Mouse (Mus musculus) midbrain, postnatal 0 days (tissue): ENCODE data around the gene Scimp. TPM values are rescaled to one million over a fixed set of nuclear protein-coding genes. Genes with fewer than 3 reads are reported as not detected.

Source experiments
- ATAC-seq: fragments of 200-750 bp; cut with Nextera tagmentation; 2 replicates; pipeline ENCODE4 v1.8.0; 2017; ENCODE audit warnings: moderate number of reproducible peaks, mild to moderate bottlenecking, moderate TSS enrichment, moderate library complexity; ENCODE audit not compliant: low FRiP score
- DNase-seq: peaks from one replicate; pipeline ENCODE4 v3.0.0-alpha.2; 2015; ENCODE audit warnings: low spot score
- H3K27ac ChIP-seq: fragments of 300-500 bp; sonication (generic); 2 replicates; pipeline ENCODE4 v1.5.1; 2014; ENCODE audit warnings: low read depth, mild to moderate bottlenecking, low read length, mixed read lengths
- H3K27me3 ChIP-seq: fragments of 300-500 bp; sonication (generic); 2 replicates; pipeline ENCODE4 v1.6.1; 2014; ENCODE audit warnings: low read length, control low read depth, mixed read lengths; ENCODE audit not compliant: insufficient read depth
- H3K36me3 ChIP-seq: fragments of 300-500 bp; sonication (generic); 2 replicates; pipeline ENCODE4 v1.6.1; 2014; ENCODE audit warnings: low read length, control low read depth, mixed read lengths; ENCODE audit not compliant: insufficient read depth
- H3K4me1 ChIP-seq: fragments of 300-500 bp; sonication (generic); 2 replicates; pipeline ENCODE4 v1.6.1; 2014; ENCODE audit warnings: mild to moderate bottlenecking, control low read depth, antibody characterized with exemption, low read length, mixed read lengths; ENCODE audit not compliant: insufficient read depth
- H3K4me2 ChIP-seq: fragments of 300-500 bp; sonication (generic); 2 replicates; pipeline ENCODE4 v1.6.1; 2014; ENCODE audit warnings: low read depth, mild to moderate bottlenecking, low read length, mixed read lengths; ENCODE audit not compliant: poor library complexity, severe bottlenecking
- H3K4me3 ChIP-seq: fragments of 300-500 bp; sonication (generic); 2 replicates; pipeline ENCODE4 v1.5.1; 2014; ENCODE audit warnings: low read depth, mild to moderate bottlenecking, low read length, moderate library complexity
- H3K9ac ChIP-seq: fragments of 300-500 bp; sonication (generic); replicated peaks from 2 replicates; pipeline ENCODE4 v1.6.1; 2014; ENCODE audit warnings: mild to moderate bottlenecking, low read length, moderate library complexity, mixed read lengths; ENCODE audit not compliant: poor library complexity, severe bottlenecking
- H3K9me3 ChIP-seq: fragments of 300-500 bp; sonication (generic); 2 replicates; pipeline ENCODE4 v1.6.1; 2016; ENCODE audit warnings: low read length, control low read depth
- CTCF ChIP-seq: IDR thresholded peaks from 2 replicates; pipeline ENCODE4 v1.5.1; 2016; ENCODE audit warnings: antibody characterized with exemption, mild to moderate bottlenecking
- WGBS: fragments of 180-500 bp; shearing (Covaris S2); extraction: QIAGEN DNeasy Blood & Tissue Kit; methylation state at CpG from one replicate; pipeline ENCODE4 v1.1.7; 2014; 5-methylcytosine and 5-hydroxymethylcytosine counted together
- polyA plus RNA-seq: library from polyadenylated mRNA; unstranded; fragments of >200 nt; fragmentation: Nextera tagmentation; extraction: Ambion mirVana; gene quantifications from 2 replicates; pipeline ENCODE4 v1.2.1, GENCODE M21; 2015
- total RNA-seq: library from RNA; depleted of rRNA; stranded (reverse); fragments of >200 nt; gene quantifications from 2 replicates; pipeline ENCODE4 v1.2.3, GENCODE M21; 2014; rRNA removed

Scimp gene
- total RNA-seq (not detected in 2 replicates), polyA plus RNA-seq (not detected in 2 replicates)

DNA sequence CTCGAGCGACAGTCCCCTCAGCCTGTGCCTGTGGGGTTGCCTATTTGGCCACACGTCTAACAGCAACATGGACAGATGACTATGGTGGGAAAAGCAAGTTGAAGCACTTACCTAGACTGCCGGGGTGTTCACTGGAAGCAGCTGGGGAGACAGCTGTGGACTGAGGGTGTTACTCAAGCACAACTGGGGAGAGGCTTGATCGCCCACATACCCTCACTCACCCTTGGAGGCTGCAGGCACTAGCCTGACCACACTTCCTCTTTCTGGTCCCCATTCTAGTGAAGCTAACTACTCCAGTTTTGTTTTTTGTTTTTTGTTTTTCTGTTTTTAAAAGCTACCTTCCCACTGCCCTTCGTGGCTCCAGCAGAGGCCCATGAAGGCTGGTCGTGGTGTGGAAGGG, at the start of gene Scimp:
TSS of gene Scimp (minus strand) at position 222 of the 400 bp plus-strand sequence.
- Histone ChIP-seq H3K4me3 (no peak within 1 kb of the TSS), H3K36me3 (no peaks in the 10 kb centered on the region), H3K27ac (no peak within 1 kb of the TSS), H3K27me3 (no peaks in the 10 kb centered on the region), H3K4me1 (no peaks in the 10 kb centered on the region), H3K9ac (no peak within 1 kb of the TSS), H3K4me2 (no peak within 1 kb of the TSS), H3K9me3 (no peaks in the 10 kb centered on the region)
- TF ChIP-seq CTCF, result no peak
- ATAC-seq (no peak), DNase-seq (no peak)
- WGBS, result 78% methylated on average over 7 of the region's 7 CpGs

DNA sequence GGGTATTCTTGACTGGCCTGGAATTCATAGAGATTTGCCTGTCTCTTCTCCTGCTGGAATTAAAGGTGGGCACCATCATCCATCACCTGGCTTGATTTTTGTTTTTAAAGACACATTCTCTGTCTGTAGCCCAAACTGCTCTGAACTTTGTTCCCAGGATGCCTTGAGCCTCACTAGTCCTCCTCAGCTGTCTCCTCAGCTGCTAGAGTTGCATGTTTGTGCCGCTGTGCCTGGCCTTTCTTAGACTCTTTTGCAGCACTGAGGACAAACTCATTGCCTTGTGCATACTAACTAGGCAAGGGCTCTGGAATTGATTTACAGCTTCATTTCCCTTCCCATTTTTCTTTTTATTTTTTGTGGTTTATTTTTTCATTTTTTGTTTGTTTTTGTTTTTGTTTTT, 48.0 kb upstream of the Scimp start:
- ATAC-seq (no peak), DNase-seq (no peak)
- H3K27me3 ChIP-seq, result no peaks in the 10 kb centered on the region
- H3K27ac ChIP-seq, result no peak overlapping the region
- no peaks in the 10 kb centered on the region for H3K36me3 ChIP-seq
- no peak overlapping the region for H3K4me3 ChIP-seq
- 50% methylated on average over 1 of the region's 1 CpGs for WGBS
- no peaks in the 10 kb centered on the region for H3K9me3 ChIP-seq
- H3K4me1 ChIP-seq, result no peaks in the 10 kb centered on the region
- H3K4me2 ChIP-seq, result no peak overlapping the region
- H3K9ac ChIP-seq, result no peak overlapping the region
- TF ChIP-seq CTCF, result no peak

DNA sequence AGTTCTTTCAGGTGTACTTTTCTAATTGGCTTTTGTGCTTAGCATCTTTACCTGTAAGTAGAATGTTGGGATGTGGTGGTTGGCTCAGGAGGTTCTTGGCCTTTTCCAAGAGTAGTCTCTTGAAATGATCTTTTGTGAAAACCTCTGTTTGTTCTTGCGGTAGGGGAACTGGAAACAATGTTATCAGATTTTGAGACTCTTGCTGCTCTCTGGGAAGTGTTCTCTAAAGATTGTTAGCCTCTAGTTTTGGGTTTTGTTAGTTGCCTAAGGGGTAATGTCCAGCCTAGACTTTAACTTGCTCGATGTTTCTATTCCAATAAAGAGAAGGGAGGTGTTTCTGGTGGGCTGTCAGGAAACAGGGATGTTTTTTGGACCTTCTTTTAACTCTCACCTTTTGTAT, 33.6 kb upstream of the Scimp start:
- Histone ChIP-seq H3K27ac (no peak overlapping the region), H3K4me1 (no peaks in the 10 kb centered on the region), H3K27me3 (no peaks in the 10 kb centered on the region), H3K36me3 (no peaks in the 10 kb centered on the region), H3K9me3 (no peaks in the 10 kb centered on the region), H3K4me3 (peak overlapping the region; percentile 94), H3K9ac (no peak overlapping the region), H3K4me2 (peak overlapping the region; percentile 51)
- ATAC-seq (no peak), DNase-seq (no peak)
- WGBS, result 60% methylated on average over 2 of the region's 2 CpGs
- TF ChIP-seq CTCF, result no peak

DNA sequence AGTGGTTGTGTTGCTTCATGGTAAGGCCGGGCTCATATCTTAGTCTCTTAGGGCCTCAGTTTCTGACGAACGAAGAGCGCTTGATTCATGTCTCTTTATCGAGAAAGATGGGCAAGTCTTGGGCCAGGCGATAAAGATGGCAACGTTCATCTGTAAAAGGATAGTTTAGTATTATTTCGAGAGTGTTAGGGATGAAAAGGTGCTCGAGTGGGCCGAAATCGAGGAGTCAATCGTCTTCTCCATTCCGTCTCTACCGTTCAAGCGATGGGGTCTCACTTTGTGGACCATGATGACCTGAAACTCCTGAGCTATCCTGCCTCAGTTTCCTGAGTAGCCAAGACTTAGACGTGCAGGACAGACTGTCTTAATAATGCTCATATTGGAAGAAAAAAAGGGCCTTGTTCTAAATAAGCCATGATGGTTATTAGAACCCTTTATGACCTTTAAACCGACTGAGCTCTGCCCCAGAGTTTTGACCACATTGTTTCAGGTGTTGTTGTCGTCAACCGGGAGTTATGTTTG, 33.1 kb upstream of the Scimp start:
- no peak for TF ChIP-seq CTCF
- H3K4me3 ChIP-seq, result peak overlapping the region; percentile 94
- DNase-seq (no peak), ATAC-seq (no peak)
- H3K9ac ChIP-seq, result peak overlapping the region; percentile 96
- no peaks in the 10 kb centered on the region for H3K36me3 ChIP-seq
- H3K27ac ChIP-seq, result peak overlapping the region; percentile 90
- 5% methylated on average over 19 of the region's 19 CpGs for WGBS
- H3K27me3 ChIP-seq, result no peaks in the 10 kb centered on the region
- H3K4me1 ChIP-seq, result no peaks in the 10 kb centered on the region
- peak overlapping the region; percentile 51 for H3K4me2 ChIP-seq
- H3K9me3 ChIP-seq, result no peaks in the 10 kb centered on the region

DNA sequence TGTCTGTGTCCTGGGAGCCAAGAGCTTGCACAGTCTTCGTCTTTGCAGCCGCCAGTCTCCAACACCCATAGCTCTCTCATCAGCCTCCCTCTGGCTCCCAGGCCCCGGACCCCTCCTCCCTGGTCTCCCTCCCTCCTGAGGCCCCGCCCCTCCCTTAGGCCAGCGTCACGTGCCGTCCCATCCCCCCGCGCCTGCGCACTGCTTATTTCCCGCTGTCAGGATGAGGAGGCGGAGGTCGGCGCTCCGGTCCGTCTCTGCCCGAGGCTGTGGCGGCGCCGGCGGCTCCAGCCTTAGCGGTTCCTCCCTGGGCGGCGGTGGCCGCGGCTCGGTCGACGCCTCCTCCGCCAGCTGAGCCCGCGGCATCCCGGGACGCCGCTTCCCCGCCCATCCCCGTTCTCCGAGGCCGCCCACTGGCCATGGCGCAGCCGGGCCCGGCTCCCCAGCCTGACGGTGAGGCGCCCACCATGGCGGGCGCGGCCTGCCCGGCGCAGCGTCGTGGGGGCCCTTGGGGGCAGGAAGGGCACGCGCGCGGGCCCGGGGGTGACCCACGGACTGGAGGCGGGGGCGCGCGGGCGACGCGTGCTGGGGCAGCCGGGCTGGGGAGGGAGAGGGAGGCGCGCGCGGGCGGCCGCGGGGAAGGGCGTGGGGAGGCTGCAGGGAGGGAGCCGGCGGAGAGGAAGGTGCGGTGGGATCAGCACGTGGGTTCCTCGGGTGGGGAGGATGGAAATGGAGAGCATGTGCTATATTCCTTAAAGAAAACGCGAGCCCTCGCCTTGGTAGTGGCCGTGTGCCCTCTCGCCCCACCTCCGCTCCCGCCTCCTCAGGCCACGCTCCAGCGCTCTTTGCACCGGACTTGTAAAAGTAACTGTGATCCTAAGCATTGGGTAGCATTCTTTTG, 32.4 kb upstream of the Scimp start, which contains the start of gene Rabep1:
TSS of gene Rabep1 (plus strand) at position 220 of the 898 bp plus-strand sequence.
- ATAC-seq, result peak; percentile 98
- H3K4me3 ChIP-seq, result peak within 1 kb of the TSS; percentile 94
- peak within 1 kb of the TSS; percentile 90 for H3K27ac ChIP-seq
- H3K4me2 ChIP-seq, result peak within 1 kb of the TSS; percentile 51
- no peaks in the 10 kb centered on the region for H3K27me3 ChIP-seq
- no peaks in the 10 kb centered on the region for H3K9me3 ChIP-seq
- H3K4me1 ChIP-seq, result no peaks in the 10 kb centered on the region
- no peaks in the 10 kb centered on the region for H3K36me3 ChIP-seq
- peak; percentile 96 for DNase-seq
- WGBS, result 0% methylated on average over 42 of the region's 88 CpGs
- no peak for TF ChIP-seq CTCF
- peak within 1 kb of the TSS; percentile 96 for H3K9ac ChIP-seq
